Mouse (Mus musculus) myocyte (in vitro differentiated cells): ENCODE measurements around the gene Polk.

Experiments used
- MYOG ChIP-seq, 3 experiments: IDR thresholded peaks; one replicate each; pipeline ENCODE4 v1.6.1; 2011; ENCODE audit warnings: control low read depth in 2 of 3, low read depth in 2 of 3, mild to moderate bottlenecking in 2 of 3; ENCODE audit not compliant: insufficient read length in 2 of 3, control insufficient read depth in 1 of 3, insufficient read depth in 1 of 3
- POLR2A ChIP-seq: IDR thresholded peaks from one replicate; pipeline ENCODE4 v1.6.1; 2011; ENCODE audit warnings: low read depth, mild to moderate bottlenecking, control low read depth, moderate library complexity; ENCODE audit not compliant: insufficient read length
- POLR2AphosphoS2 ChIP-seq: IDR thresholded peaks from one replicate; pipeline ENCODE4 v1.6.1; 2011; ENCODE audit warnings: low read depth, control low read depth; ENCODE audit not compliant: insufficient read length
- REST ChIP-seq: IDR thresholded peaks from one replicate; pipeline ENCODE4 v1.6.1; 2011; ENCODE audit warnings: mild to moderate bottlenecking, control low read depth, moderate library complexity; ENCODE audit not compliant: insufficient read depth, insufficient read length
- TCF12 ChIP-seq: IDR thresholded peaks from one replicate; pipeline ENCODE4 v1.6.1; 2011; ENCODE audit warnings: mild to moderate bottlenecking, control low read depth; ENCODE audit not compliant: poor library complexity, insufficient read depth, severe bottlenecking
- TCF3 ChIP-seq: IDR thresholded peaks from one replicate; pipeline ENCODE4 v1.6.1; 2011; ENCODE audit warnings: low read depth, control low read depth; ENCODE audit not compliant: insufficient read length
- USF1 ChIP-seq: IDR thresholded peaks from one replicate; pipeline ENCODE4 v1.6.1; 2011; ENCODE audit warnings: low read depth, mild to moderate bottlenecking, control low read depth, moderate library complexity

- TF ChIP-seq TCF3, result no peak
- no peak for TF ChIP-seq POLR2A
- no peak for TF ChIP-seq TCF12
- no peak for TF ChIP-seq USF1
- TF ChIP-seq MYOG (IDR thresholded peaks at IDR 0.05; ENCODE audit: control insufficient read depth in 1 of 3, insufficient read depth in 1 of 3, insufficient read length in 2 of 3, low read depth in 2 of 3), result no peak
- TF ChIP-seq POLR2AphosphoS2, result no peak
- TF ChIP-seq REST, result no peak
These were observed 25.0 kb downstream of the Polk start for GRCm38 (mm10) chr13:96517335-96517734.
